Mouse (Mus musculus) limb, embryonic 12.5 days (tissue): ENCODE data around the gene Tmc2. TPM values are rescaled to one million over a fixed set of nuclear protein-coding genes. Genes with fewer than 3 reads are reported as not detected.

ENCODE experiments used
- ATAC-seq: fragments of 200-750 bp; cut with Nextera tagmentation; 2 replicates; pipeline ENCODE4 v1.8.0; 2017; ENCODE audit warnings: low read depth, moderate TSS enrichment; ENCODE audit not compliant: insufficient number of reproducible peaks, insufficient read depth, low FRiP score, low TSS enrichment
- H3K27ac ChIP-seq: fragments of 300-500 bp; sonication (generic); 2 replicates; pipeline ENCODE4 v1.5.1; 2016; ENCODE audit warnings: mild to moderate bottlenecking, moderate library complexity
- H3K27me3 ChIP-seq: fragments of 300-500 bp; sonication (generic); 2 replicates; pipeline ENCODE4 v1.6.1; 2016; ENCODE audit warnings: mild to moderate bottlenecking, moderate library complexity
- H3K36me3 ChIP-seq: fragments of 300-500 bp; sonication (generic); 2 replicates; pipeline ENCODE4 v1.6.1; 2016; ENCODE audit warnings: mild to moderate bottlenecking, moderate library complexity
- H3K4me1 ChIP-seq: fragments of 300-500 bp; sonication (generic); replicated peaks from 2 replicates; pipeline ENCODE4 v1.6.1; 2016
- H3K4me2 ChIP-seq: fragments of 300-500 bp; sonication (generic); 2 replicates; pipeline ENCODE4 v1.6.1; 2016; ENCODE audit warnings: mild to moderate bottlenecking, moderate library complexity
- H3K4me3 ChIP-seq: fragments of 300-500 bp; sonication (generic); replicated peaks from 2 replicates; pipeline ENCODE4 v1.5.1; 2016; ENCODE audit warnings: mild to moderate bottlenecking
- H3K9ac ChIP-seq: fragments of 300-500 bp; sonication (generic); replicated peaks from 2 replicates; pipeline ENCODE4 v1.6.1; 2016; ENCODE audit warnings: mild to moderate bottlenecking, moderate library complexity
- H3K9me3 ChIP-seq: fragments of 300-500 bp; sonication (generic); 2 replicates; pipeline ENCODE4 v1.6.1; 2016; ENCODE audit warnings: mild to moderate bottlenecking, moderate library complexity
- WGBS: fragments of 180-500 bp; shearing (Covaris S2); methylation state at CpG from one replicate; pipeline ENCODE4 v1.1.7; 2016; 5-methylcytosine and 5-hydroxymethylcytosine counted together
- polyA plus RNA-seq: library from polyadenylated mRNA; unstranded; fragments of >200 nt; fragmentation: Nextera tagmentation; extraction: Ambion mirVana; gene quantifications from 2 replicates; pipeline ENCODE4 v1.2.1, GENCODE M21; 2016

Tmc2 gene
- polyA plus RNA-seq, 1 experiment from 2014 or later, result not detected

DNA sequence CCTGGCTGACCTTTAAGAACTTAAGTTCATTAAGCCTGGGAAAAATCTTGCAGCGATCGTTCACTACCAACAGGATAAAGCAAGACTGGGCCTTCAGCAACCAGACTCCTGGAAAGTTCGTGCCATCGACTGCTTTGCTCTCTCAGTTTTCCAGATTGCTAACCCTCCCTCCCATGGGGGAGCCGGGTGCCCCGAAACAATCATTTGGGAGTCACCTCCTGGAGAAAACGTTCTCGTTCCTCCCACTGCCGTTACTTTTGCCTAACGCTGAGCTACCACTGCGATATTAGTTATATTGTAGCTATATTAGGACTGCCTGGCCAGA is 16.7 kb upstream of the Tmc2 start:
- ATAC-seq, result no peak
- peak overlapping the region; percentile 84 for H3K4me2 ChIP-seq
- H3K4me3 ChIP-seq, result peak overlapping the region; percentile 99
- H3K27ac ChIP-seq, result peak overlapping the region; percentile 99
- H3K9me3 ChIP-seq, result no peaks in the 10 kb centered on the region
- peaks cover 37% of the 10 kb centered on the region for H3K36me3 ChIP-seq
- H3K27me3 ChIP-seq, result no peaks in the 10 kb centered on the region
- peaks cover 16% of the 10 kb centered on the region for H3K4me1 ChIP-seq
- WGBS, result under 1% methylated on average over 11 of the region's 11 CpGs
- peak overlapping the region; percentile 100 for H3K9ac ChIP-seq

DNA sequence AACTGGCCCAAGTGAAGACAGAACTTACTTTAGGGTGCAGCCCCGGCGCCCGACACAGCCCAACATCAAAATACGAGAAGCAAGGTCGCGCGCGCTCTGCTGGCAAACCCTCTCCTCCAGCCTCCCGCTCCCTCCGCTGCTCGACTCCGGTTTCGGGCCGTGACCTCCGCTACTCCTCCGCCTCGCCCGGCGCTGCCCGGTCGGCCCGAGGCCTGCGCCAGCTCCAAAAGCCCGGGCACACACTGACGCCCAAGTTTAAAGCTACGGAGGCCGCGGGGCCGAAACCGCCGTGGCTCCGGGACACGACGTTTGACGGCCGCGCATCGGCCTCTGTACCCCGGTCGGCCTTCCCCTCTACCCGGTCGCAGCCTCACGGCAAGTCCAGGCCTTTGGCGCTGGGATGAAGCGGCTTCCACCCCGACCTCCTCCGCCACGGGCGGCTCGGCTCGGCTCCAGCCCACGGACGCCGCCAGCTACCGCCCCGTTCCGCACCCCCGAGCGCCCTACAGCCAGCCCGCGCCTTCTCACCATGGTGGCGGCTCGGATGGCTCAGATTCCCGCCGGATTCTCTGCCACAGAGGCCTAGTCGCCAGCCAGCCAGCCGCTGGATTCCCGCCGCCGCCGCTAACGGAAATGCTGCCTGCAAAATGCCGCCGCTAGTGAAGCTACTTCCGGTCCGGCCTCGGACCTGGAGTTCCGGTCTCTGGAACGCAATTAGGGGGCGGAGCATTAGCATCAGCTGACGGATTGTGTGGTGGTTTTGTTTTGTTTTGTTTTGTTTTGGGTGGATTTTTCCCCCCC is 16.1 kb upstream of the Tmc2 start, which contains the start of gene Snrpb:
Snrpb (minus strand) TSS at position 698 of the 801 bp plus-strand sequence.
- Histone ChIP-seq H3K27me3 (no peaks in the 10 kb centered on the region), H3K9ac (peak within 1 kb of the TSS; percentile 100)
- ATAC-seq, result peak; percentile 77

DNA sequence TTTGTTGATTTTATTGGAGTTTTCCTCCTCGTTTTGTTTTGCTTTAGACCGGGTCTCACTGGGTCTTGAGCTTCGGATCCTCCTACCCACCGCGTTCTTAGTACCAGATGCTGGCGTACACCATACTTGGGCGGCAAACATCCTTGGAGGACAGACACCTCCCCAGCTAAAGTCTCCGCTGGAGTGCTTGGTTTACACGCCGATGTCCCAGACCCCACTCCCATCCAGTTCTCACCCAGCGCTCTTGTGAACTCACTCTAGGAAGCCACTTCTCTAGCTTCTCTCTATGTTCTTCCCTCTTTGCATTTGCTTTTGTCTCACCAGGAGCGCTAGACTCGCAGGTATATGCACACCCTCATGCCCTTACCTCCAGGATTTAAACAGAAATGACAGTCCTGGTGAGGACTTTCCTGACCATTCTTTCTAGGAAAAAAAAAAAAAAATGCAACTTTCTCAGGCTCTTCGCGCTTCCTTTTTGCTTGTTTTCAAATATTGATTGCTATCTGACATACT is 15.4 kb upstream of the Tmc2 start:
- H3K4me1 ChIP-seq, result peaks cover 16% of the 10 kb centered on the region
- H3K27ac ChIP-seq, result peak overlapping the region; percentile 99
- H3K27me3 ChIP-seq, result no peaks in the 10 kb centered on the region
- no peaks in the 10 kb centered on the region for H3K9me3 ChIP-seq
- peak; percentile 82 for ATAC-seq
- peaks cover 25% of the 10 kb centered on the region for H3K36me3 ChIP-seq
- 1% methylated on average over 15 of the region's 15 CpGs for WGBS
- peak overlapping the region; percentile 100 for H3K9ac ChIP-seq
- H3K4me3 ChIP-seq, result peak overlapping the region; percentile 99
- H3K4me2 ChIP-seq, result peak overlapping the region; percentile 84

More for the DNA sequence above, 16.1 kb upstream of the Tmc2 start, which contains the start of gene Snrpb:
- H3K4me2 ChIP-seq, result peak within 1 kb of the TSS; percentile 84
- peak within 1 kb of the TSS; percentile 99 for H3K4me3 ChIP-seq
- H3K4me1 ChIP-seq, result peaks cover 16% of the 10 kb centered on the region
- H3K27ac ChIP-seq, result peak within 1 kb of the TSS; percentile 99
- no peaks in the 10 kb centered on the region for H3K9me3 ChIP-seq
- WGBS, result under 1% methylated on average over 81 of the region's 81 CpGs
- H3K36me3 ChIP-seq, result peaks cover 32% of the 10 kb centered on the region

DNA sequence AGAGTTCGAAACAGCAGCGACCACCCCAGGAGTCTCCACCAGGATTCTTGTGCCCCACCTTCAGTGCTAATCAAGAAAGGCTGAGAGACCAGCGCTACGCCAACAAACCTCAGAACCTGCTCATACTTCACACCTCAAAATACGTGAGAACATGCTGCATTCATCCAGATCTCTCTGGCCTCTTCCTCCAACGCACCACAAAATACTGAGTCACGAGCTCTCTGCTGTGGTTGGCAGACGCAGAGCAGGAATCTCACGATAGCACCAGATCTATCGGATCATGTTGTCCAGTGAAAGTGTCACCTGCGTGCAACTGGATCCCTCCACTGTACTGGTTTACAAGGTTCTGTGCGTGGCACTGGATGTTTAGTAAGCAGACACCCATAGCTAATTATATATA is 6.6 kb upstream of the Tmc2 start:
- H3K4me1 ChIP-seq, result no peaks in the 10 kb centered on the region
- WGBS, result 83% methylated on average over 12 of the region's 12 CpGs
- H3K9ac ChIP-seq, result no peak overlapping the region

DNA sequence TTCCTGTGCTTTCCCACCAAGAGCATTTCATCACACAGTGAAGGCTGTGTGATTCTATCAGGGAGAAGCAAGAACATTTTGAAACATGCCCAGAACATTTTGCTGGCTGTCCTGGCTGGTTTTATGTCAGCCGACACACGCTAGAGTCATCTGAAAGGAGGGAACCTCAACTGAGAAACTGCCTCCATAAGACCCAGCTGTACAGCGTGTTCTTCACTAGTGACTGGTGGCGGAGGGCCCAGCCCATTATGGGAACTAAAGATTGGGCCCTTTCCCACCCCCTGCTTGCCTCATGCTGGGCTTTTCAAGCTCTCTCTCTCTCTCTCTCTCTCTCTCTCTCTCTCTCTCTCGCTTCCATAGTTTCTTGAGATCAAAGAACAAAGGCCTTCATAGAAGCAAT is 6.0 kb downstream of the Tmc2 start:
- no peak for ATAC-seq
- H3K4me1 ChIP-seq, result no peaks in the 10 kb centered on the region
- no peaks in the 10 kb centered on the region for H3K36me3 ChIP-seq
- WGBS, result 76% methylated on average over 5 of the region's 5 CpGs
- no peak overlapping the region for H3K4me3 ChIP-seq
- H3K9me3 ChIP-seq, result no peaks in the 10 kb centered on the region
- no peak overlapping the region for H3K4me2 ChIP-seq
- H3K27ac ChIP-seq, result no peak overlapping the region
- H3K27me3 ChIP-seq, result no peaks in the 10 kb centered on the region
- no peak overlapping the region for H3K9ac ChIP-seq

More for the DNA sequence above, 6.6 kb upstream of the Tmc2 start:
- no peak overlapping the region for H3K4me3 ChIP-seq
- H3K27me3 ChIP-seq, result no peaks in the 10 kb centered on the region
- no peak overlapping the region for H3K4me2 ChIP-seq
- ATAC-seq, result no peak
- H3K9me3 ChIP-seq, result 0 out of 2 replicates have a peak, but pooled peaks cover 7% of the 10 kb centered on the region
- no peaks in the 10 kb centered on the region for H3K36me3 ChIP-seq
- H3K27ac ChIP-seq, result no peak overlapping the region

DNA sequence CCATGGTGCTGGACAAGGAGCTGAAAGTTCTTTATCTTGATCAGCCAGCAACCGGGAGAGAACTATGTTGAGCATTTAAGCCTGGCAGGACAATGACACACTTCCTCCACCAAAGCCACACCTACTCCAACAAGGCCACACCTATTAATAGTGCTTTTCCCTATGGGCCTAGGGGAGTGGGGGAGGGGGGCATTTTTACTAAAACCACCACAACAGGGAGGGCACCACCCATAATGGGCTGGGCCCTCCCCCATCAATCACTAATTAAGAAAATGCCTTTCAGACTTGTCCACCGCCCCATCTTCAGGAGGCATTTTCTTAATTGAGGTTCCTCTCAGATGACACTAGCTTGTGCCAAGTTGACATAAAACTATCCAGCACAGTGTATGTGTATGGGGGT is 12.4 kb downstream of the Tmc2 start:
- Histone ChIP-seq H3K9ac (no peak overlapping the region), H3K27ac (no peak overlapping the region), H3K4me2 (no peak overlapping the region), H3K9me3 (no peaks in the 10 kb centered on the region), H3K27me3 (no peaks in the 10 kb centered on the region), H3K4me3 (no peak overlapping the region), H3K36me3 (no peaks in the 10 kb centered on the region), H3K4me1 (no peaks in the 10 kb centered on the region)
- WGBS, result 93% methylated on average over 2 of the region's 2 CpGs
- no peak for ATAC-seq

DNA sequence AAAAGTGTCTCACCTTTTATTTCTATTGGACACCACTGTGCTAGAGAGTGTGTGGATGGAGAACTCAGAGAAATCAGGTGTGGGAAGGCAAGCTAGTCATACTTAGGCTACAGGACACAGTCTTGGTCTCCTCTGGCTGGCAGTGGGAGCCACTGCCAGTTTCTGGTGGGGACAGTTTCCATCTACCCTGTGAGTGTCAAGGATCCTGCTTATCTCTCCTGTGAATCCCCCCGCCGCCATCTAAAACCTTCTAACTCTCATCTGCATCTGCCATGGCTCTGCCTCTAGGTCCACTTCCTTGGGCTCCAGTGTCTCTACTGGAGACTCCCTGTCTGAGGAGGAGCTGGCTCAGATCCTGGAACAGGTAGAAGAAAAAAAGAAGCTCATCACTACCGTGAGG is 13.0 kb downstream of the Tmc2 start:
- H3K27ac ChIP-seq, result no peak overlapping the region
- H3K4me1 ChIP-seq, result no peaks in the 10 kb centered on the region
- H3K9ac ChIP-seq, result no peak overlapping the region
- no peak overlapping the region for H3K4me2 ChIP-seq
- no peaks in the 10 kb centered on the region for H3K36me3 ChIP-seq
- H3K9me3 ChIP-seq, result no peaks in the 10 kb centered on the region
- H3K27me3 ChIP-seq, result no peaks in the 10 kb centered on the region
- no peak overlapping the region for H3K4me3 ChIP-seq
- no peak for ATAC-seq
- WGBS, result 84% methylated on average over 3 of the region's 3 CpGs

DNA sequence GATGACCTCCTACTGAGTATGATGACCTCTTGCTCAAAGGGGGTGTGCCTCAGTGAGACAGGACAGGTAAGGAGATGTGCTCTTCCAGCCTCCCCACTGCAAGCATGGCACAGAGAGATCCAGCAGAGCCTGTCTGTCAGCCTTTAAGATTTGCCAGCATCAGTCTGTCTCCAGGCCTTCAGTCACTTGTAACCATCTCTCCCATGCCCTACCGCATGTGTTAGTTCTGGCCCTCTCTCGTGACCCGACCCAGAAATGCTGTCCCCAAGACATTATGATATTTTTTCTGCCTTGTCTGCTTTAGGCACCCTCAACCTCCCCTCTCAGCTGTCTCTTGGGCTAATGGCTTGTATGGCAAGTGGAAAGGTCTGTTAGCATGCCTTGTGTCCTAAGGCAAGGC is 14.6 kb downstream of the Tmc2 start:
- Histone ChIP-seq H3K27ac (no peak overlapping the region), H3K9ac (no peak overlapping the region), H3K36me3 (no peaks in the 10 kb centered on the region), H3K4me2 (no peak overlapping the region), H3K9me3 (no peaks in the 10 kb centered on the region), H3K27me3 (no peaks in the 10 kb centered on the region), H3K4me3 (no peak overlapping the region), H3K4me1 (no peaks in the 10 kb centered on the region)
- no peak for ATAC-seq
- 91% methylated on average over 3 of the region's 3 CpGs for WGBS

DNA sequence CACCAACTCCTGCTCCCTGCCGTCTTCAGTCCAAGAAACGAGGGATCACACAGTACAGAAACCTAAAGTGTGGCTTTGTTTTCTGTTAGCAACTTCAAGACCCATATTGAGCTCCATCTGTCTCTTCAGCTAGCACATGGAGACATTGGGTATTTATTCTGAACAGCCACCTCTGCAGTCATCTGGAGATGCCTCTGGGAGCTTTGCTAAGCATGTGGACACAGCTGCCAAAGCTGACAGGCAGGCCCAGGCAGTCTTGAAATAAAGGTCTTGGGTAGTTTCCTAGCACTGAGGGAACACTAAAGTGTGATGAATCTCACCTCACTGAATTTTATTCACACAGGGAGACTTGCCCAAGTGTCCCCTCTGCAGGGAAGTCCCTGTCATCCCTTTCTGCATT is 16.6 kb downstream of the Tmc2 start:
- no peak overlapping the region for H3K4me3 ChIP-seq
- H3K27me3 ChIP-seq, result no peaks in the 10 kb centered on the region
- no peak overlapping the region for H3K27ac ChIP-seq
- no peak overlapping the region for H3K9ac ChIP-seq
- H3K9me3 ChIP-seq, result no peaks in the 10 kb centered on the region
- WGBS, result 81% methylated on average over 2 of the region's 2 CpGs
- H3K4me1 ChIP-seq, result no peaks in the 10 kb centered on the region
- no peaks in the 10 kb centered on the region for H3K36me3 ChIP-seq
- no peak for ATAC-seq
- no peak overlapping the region for H3K4me2 ChIP-seq

DNA sequence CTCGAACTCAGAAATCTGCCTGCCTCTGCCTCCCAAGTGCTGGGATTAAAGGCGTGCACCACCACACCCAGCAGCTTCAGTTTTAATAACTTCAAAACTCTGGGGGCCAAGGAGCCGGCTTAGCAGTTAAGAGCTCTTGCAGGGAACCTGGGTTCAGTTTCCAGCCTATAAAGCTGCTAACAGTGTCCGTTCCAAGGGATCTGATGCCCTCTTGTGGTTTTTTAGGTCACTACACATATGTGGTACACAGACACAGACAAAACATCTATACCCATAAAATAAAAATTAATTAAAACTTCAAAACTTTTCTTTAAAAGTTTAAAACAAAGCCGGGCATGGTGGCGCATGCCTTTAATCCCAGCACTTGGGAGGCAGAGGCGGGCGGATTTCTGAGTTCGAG is 51.9 kb downstream of the Tmc2 start:
- 52% methylated on average over 9 of the region's 9 CpGs for WGBS
- no peak for ATAC-seq
- no peak overlapping the region for H3K27ac ChIP-seq

DNA sequence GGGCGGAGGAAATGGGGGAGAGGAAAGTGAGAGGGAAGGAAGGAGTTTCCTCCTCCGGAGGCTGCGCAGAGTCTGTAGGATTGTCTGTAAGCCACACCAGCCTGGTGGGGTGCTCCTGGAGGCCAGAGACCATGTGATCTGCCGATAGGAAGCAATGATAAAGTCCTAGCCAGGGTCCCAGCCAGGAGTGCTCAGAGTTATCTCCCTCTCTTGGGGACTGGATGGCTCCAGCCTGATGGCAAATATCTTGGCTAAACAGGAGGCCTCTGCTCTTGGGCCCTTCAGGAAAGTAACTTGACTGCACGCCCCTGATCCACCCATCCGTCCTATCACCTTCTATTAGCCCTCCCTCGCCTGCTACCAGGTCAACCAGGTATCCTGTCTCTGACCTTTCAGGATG is 53.2 kb downstream of the Tmc2 start:
- Histone ChIP-seq H3K9me3 (no peaks in the 10 kb centered on the region), H3K27ac (no peak overlapping the region), H3K36me3 (no peaks in the 10 kb centered on the region), H3K9ac (no peak overlapping the region), H3K27me3 (no peaks in the 10 kb centered on the region), H3K4me2 (no peak overlapping the region), H3K4me3 (no peak overlapping the region), H3K4me1 (no peaks in the 10 kb centered on the region)
- ATAC-seq, result no peak
- 81% methylated on average over 7 of the region's 7 CpGs for WGBS

More for the DNA sequence above, 51.9 kb downstream of the Tmc2 start:
- H3K4me3 ChIP-seq, result no peak overlapping the region
- H3K27me3 ChIP-seq, result no peaks in the 10 kb centered on the region
- H3K9ac ChIP-seq, result no peak overlapping the region
- H3K4me1 ChIP-seq, result no peaks in the 10 kb centered on the region
- H3K4me2 ChIP-seq, result no peak overlapping the region
- no peaks in the 10 kb centered on the region for H3K36me3 ChIP-seq
- no peaks in the 10 kb centered on the region for H3K9me3 ChIP-seq

DNA sequence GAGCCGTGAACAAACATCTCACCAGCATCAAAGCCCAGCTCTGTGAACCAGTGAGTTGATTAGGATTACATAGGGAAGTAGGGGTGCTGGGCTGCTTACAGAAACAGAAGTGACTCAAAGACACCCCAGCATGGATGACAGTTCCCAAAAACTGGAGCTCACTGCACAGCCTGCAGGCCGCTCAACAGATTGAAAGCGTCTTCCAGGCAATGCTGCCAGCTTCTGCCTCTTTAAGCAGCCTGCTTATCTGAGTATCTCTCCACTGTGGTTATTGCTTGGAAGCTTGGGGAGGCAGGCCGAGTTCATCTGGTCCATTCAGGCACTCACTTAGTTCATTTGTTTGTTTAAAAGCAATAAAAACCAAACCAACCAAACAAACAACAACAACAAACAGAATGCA is 61.8 kb downstream of the Tmc2 start:
- H3K9ac ChIP-seq, result no peak overlapping the region
- no peaks in the 10 kb centered on the region for H3K4me1 ChIP-seq
- no peaks in the 10 kb centered on the region for H3K36me3 ChIP-seq
- no peak overlapping the region for H3K27ac ChIP-seq
- no peak overlapping the region for H3K4me2 ChIP-seq
- 67% methylated on average over 4 of the region's 4 CpGs for WGBS
- H3K4me3 ChIP-seq, result no peak overlapping the region
- no peak for ATAC-seq
- H3K27me3 ChIP-seq, result no peaks in the 10 kb centered on the region
- H3K9me3 ChIP-seq, result no peaks in the 10 kb centered on the region
